Mouse (Mus musculus) intestine, embryonic 15.5 days (tissue): Measurements from ENCODE around the gene Ednrb. TPM values are rescaled to one million over a fixed set of nuclear protein-coding genes. Genes with fewer than 3 reads are reported as not detected.
"Not testable (repeated sequence)": the region's sequence is repeated elsewhere in the genome, so short reads cannot be mapped to it uniquely, and the experiment has no call there.

ENCODE experiments used
- ATAC-seq: fragments of 200-750 bp; cut with Nextera tagmentation; 2 replicates; pipeline ENCODE4 v1.8.0; 2017; ENCODE audit warnings: moderate TSS enrichment, moderate library complexity
- H3K27ac ChIP-seq: fragments of 300-500 bp; sonication (generic); 2 replicates; pipeline ENCODE4 v1.5.1; 2015; ENCODE audit warnings: mild to moderate bottlenecking, inconsistent platforms
- H3K27me3 ChIP-seq: fragments of 300-500 bp; sonication (generic); replicated peaks from 2 replicates; pipeline ENCODE4 v1.6.1; 2015; ENCODE audit warnings: inconsistent platforms
- H3K36me3 ChIP-seq: fragments of 300-500 bp; sonication (generic); 2 replicates; pipeline ENCODE4 v1.6.1; 2015; ENCODE audit warnings: inconsistent platforms
- H3K4me1 ChIP-seq: fragments of 300-500 bp; sonication (generic); replicated peaks from 2 replicates; pipeline ENCODE4 v1.6.1; 2015; ENCODE audit warnings: inconsistent platforms
- H3K4me2 ChIP-seq: fragments of 300-500 bp; sonication (generic); replicated peaks from 2 replicates; pipeline ENCODE4 v1.6.1; 2015; ENCODE audit warnings: mild to moderate bottlenecking, inconsistent platforms
- H3K4me3 ChIP-seq: fragments of 300-500 bp; sonication (generic); replicated peaks from 2 replicates; pipeline ENCODE4 v1.5.1; 2015; ENCODE audit warnings: inconsistent platforms
- H3K9ac ChIP-seq: fragments of 300-500 bp; sonication (generic); 2 replicates; pipeline ENCODE4 v1.6.1; 2015; ENCODE audit warnings: inconsistent platforms
- H3K9me3 ChIP-seq: fragments of 300-500 bp; sonication (generic); 2 replicates; pipeline ENCODE4 v1.6.1; 2016; ENCODE audit warnings: inconsistent platforms
- whole genome bisulfite sequencing: fragments of 180-500 bp; shearing (Covaris S2); methylation state at CpG from one replicate; pipeline ENCODE4 v1.1.7; 2015; 5-methylcytosine and 5-hydroxymethylcytosine counted together
- polyA plus RNA-seq: library from polyadenylated mRNA; unstranded; fragments of >200 nt; fragmentation: Nextera tagmentation; extraction: Ambion mirVana; gene quantifications from 2 replicates; pipeline ENCODE4 v1.2.1, GENCODE M21; 2015

The Ednrb gene
- polyA plus RNA-seq, 1 experiment from 2014 or later: 159 TPM

- no peak for ATAC-seq
- no peaks in the 10 kb centered on the region for H3K4me1 ChIP-seq
- H3K4me2 ChIP-seq: no peak overlapping the region
- H3K9me3 ChIP-seq: no peaks in the 10 kb centered on the region
- 0 out of 2 replicates have a peak overlapping the region, but pooled peaks have one; percentile 17 for H3K27ac ChIP-seq
- H3K27me3 ChIP-seq: no peaks in the 10 kb centered on the region
- no peak overlapping the region for H3K4me3 ChIP-seq
- H3K9ac ChIP-seq: no peak overlapping the region
- H3K36me3 ChIP-seq: no peaks in the 10 kb centered on the region
- WGBS: 66% methylated on average over 16 of the region's 16 CpGs
Observed at GRCm38 (mm10) chr14:103815542-103815941, 28.7 kb downstream of the Ednrb start.

GRCm38 (mm10) chr14:103814015-103814691 lies 30.0 kb downstream of the Ednrb start:
- H3K36me3 ChIP-seq: no peaks in the 10 kb centered on the region
- ATAC-seq: peak; percentile 34; the same call in 1 of the 2 replicates
- H3K4me2 ChIP-seq: no peak overlapping the region
- no peak overlapping the region for H3K9ac ChIP-seq
- no peaks in the 10 kb centered on the region for H3K9me3 ChIP-seq
- no peak overlapping the region for H3K27ac ChIP-seq
- H3K4me1 ChIP-seq: no peaks in the 10 kb centered on the region
- H3K4me3 ChIP-seq: no peak overlapping the region
- WGBS: 58% methylated on average over 10 of the region's 10 CpGs
- no peaks in the 10 kb centered on the region for H3K27me3 ChIP-seq

GRCm38 (mm10) chr14:103813246-103813645 lies 31.0 kb downstream of the Ednrb start:
- Histone ChIP-seq H3K4me2 (no peak overlapping the region), H3K4me1 (no peaks in the 10 kb centered on the region), H3K4me3 (no peak overlapping the region), H3K9ac (no peak overlapping the region), H3K36me3 (no peaks in the 10 kb centered on the region), H3K27me3 (no peaks in the 10 kb centered on the region), H3K27ac (no peak overlapping the region), H3K9me3 (no peaks in the 10 kb centered on the region)
- WGBS: 67% methylated on average over 3 of the region's 3 CpGs
- no peak for ATAC-seq

GRCm38 (mm10) chr14:103811291-103811690 lies 32.9 kb downstream of the Ednrb start:
- no peak overlapping the region for H3K4me3 ChIP-seq
- H3K36me3 ChIP-seq: no peaks in the 10 kb centered on the region
- WGBS: 91% methylated on average over 7 of the region's 7 CpGs
- no peaks in the 10 kb centered on the region for H3K4me1 ChIP-seq
- no peak for ATAC-seq
- no peak overlapping the region for H3K4me2 ChIP-seq
- no peaks in the 10 kb centered on the region for H3K27me3 ChIP-seq
- H3K9me3 ChIP-seq: no peaks in the 10 kb centered on the region
- H3K9ac ChIP-seq: no peak overlapping the region
- no peak overlapping the region for H3K27ac ChIP-seq

- Histone ChIP-seq H3K4me2 (no peak overlapping the region), H3K4me1 (no peaks in the 10 kb centered on the region), H3K27ac (no peak overlapping the region), H3K4me3 (no peak overlapping the region), H3K9ac (no peak overlapping the region), H3K9me3 (no peaks in the 10 kb centered on the region), H3K36me3 (no peaks in the 10 kb centered on the region), H3K27me3 (no peaks in the 10 kb centered on the region)
- no peak for ATAC-seq
- WGBS: 71% methylated on average over 4 of the region's 4 CpGs
Observed at GRCm38 (mm10) chr14:103803907-103804659, 40.1 kb downstream of the Ednrb start.

GRCm38 (mm10) chr14:103797123-103797522 lies 47.1 kb downstream of the Ednrb start:
- H3K4me2 ChIP-seq: no peak overlapping the region
- no peaks in the 10 kb centered on the region for H3K4me1 ChIP-seq
- no peak overlapping the region for H3K27ac ChIP-seq
- no peaks in the 10 kb centered on the region for H3K36me3 ChIP-seq
- no peaks in the 10 kb centered on the region for H3K9me3 ChIP-seq
- H3K4me3 ChIP-seq: no peak overlapping the region
- H3K27me3 ChIP-seq: no peaks in the 10 kb centered on the region
- ATAC-seq: no peak
- 81% methylated on average over 3 of the region's 3 CpGs for WGBS
- H3K9ac ChIP-seq: no peak overlapping the region

GRCm38 (mm10) chr14:103795591-103795990 lies 48.6 kb downstream of the Ednrb start:
- H3K4me2 ChIP-seq: no peak overlapping the region
- no peak for ATAC-seq
- H3K9ac ChIP-seq: no peak overlapping the region
- no peak overlapping the region for H3K27ac ChIP-seq
- no peak overlapping the region for H3K4me3 ChIP-seq
- H3K36me3 ChIP-seq: no peaks in the 10 kb centered on the region
- no peaks in the 10 kb centered on the region for H3K9me3 ChIP-seq
- no peaks in the 10 kb centered on the region for H3K27me3 ChIP-seq
- no peaks in the 10 kb centered on the region for H3K4me1 ChIP-seq
- 92% methylated on average over 1 of the region's 1 CpGs for WGBS

- Histone ChIP-seq H3K4me1 (no peaks in the 10 kb centered on the region), H3K9me3 (no peaks in the 10 kb centered on the region), H3K36me3 (no peaks in the 10 kb centered on the region), H3K4me2 (no peak overlapping the region), H3K27me3 (no peaks in the 10 kb centered on the region), H3K27ac (no peak overlapping the region), H3K4me3 (no peak overlapping the region), H3K9ac (no peak overlapping the region)
- WGBS: 65% methylated on average over 5 of the region's 5 CpGs
- ATAC-seq: no peak
Observed at GRCm38 (mm10) chr14:103793409-103793808, 50.8 kb downstream of the Ednrb start.

GRCm38 (mm10) chr14:103792726-103793125 lies 51.5 kb downstream of the Ednrb start:
- WGBS: 37% methylated on average over 1 of the region's 1 CpGs
- no peak for ATAC-seq
- H3K4me2 ChIP-seq: no peak overlapping the region

GRCm38 (mm10) chr14:103787547-103787946 lies 56.7 kb downstream of the Ednrb start:
- H3K4me1 ChIP-seq: no peaks in the 10 kb centered on the region
- no peaks in the 10 kb centered on the region for H3K9me3 ChIP-seq
- H3K9ac ChIP-seq: no peak overlapping the region
- H3K4me3 ChIP-seq: no peak overlapping the region
- H3K27me3 ChIP-seq: no peaks in the 10 kb centered on the region
- no peak overlapping the region for H3K4me2 ChIP-seq
- no peak for ATAC-seq
- no peak overlapping the region for H3K27ac ChIP-seq
- 88% methylated on average over 2 of the region's 2 CpGs for WGBS
- H3K36me3 ChIP-seq: no peaks in the 10 kb centered on the region

More at GRCm38 (mm10) chr14:103792726-103793125, 51.5 kb downstream of the Ednrb start:
- H3K4me1 ChIP-seq: no peaks in the 10 kb centered on the region
- H3K4me3 ChIP-seq: no peak overlapping the region
- H3K27ac ChIP-seq: no peak overlapping the region
- H3K9me3 ChIP-seq: no peaks in the 10 kb centered on the region
- H3K36me3 ChIP-seq: no peaks in the 10 kb centered on the region
- no peaks in the 10 kb centered on the region for H3K27me3 ChIP-seq
- no peak overlapping the region for H3K9ac ChIP-seq

GRCm38 (mm10) chr14:103785096-103785965 lies 58.9 kb downstream of the Ednrb start:
- no peaks in the 10 kb centered on the region for H3K4me1 ChIP-seq
- no peaks in the 10 kb centered on the region for H3K36me3 ChIP-seq
- H3K9me3 ChIP-seq: no peaks in the 10 kb centered on the region
- H3K9ac ChIP-seq: no peak overlapping the region
- 0 out of 2 replicates have a peak overlapping the region, but pooled peaks have one; percentile 24 for H3K4me2 ChIP-seq
- peak; percentile 84 for ATAC-seq
- no peak overlapping the region for H3K4me3 ChIP-seq
- 42% methylated on average over 9 of the region's 9 CpGs for WGBS
- no peaks in the 10 kb centered on the region for H3K27me3 ChIP-seq
- H3K27ac ChIP-seq: peak overlapping the region; percentile 68

- WGBS: 94% methylated on average over 6 of the region's 6 CpGs
- not testable (repeated sequence) for H3K27ac ChIP-seq, H3K9me3 ChIP-seq, H3K4me1 ChIP-seq, H3K36me3 ChIP-seq, ATAC-seq, H3K9ac ChIP-seq, H3K27me3 ChIP-seq, H3K4me2 ChIP-seq, H3K4me3 ChIP-seq
Observed at GRCm38 (mm10) chr14:103780336-103780735, 63.9 kb downstream of the Ednrb start.
